8 mouse cellular contexts compared by ENCODE assay signal in genomic region chr15:85734571-85735033, GRCm38 (mm10). TPM values are rescaled to one million over a fixed set of nuclear protein-coding genes. Genes with fewer than 3 reads are reported as not detected.
DNase-seq lines count a peak whose midpoint lies in the region; ATAC-seq and TF ChIP-seq lines count a peak whose summit lies in the region.

TSS of gene Ppara (plus strand) at chr15:85734983.

- in situ Hi-C loops in Patski (cut with MboI; ENCODE audit: low pct_unique_long_range_greater_than_20kb) = no loop called here

- no peaks in the 10 kb centered on the region for H3K79me2 ChIP-seq in C2C12 (ENCODE audit: control insufficient read depth, insufficient read depth)

- WGBS in forebrain, embryonic 16.5 days = 2% methylated on average over 28 of the region's 28 CpGs
- WGBS in hindbrain, postnatal 0 days = 1% methylated on average over 27 of the region's 28 CpGs

- H3K27me3 ChIP-seq in C2C12 (ENCODE audit: control insufficient read depth, insufficient read depth, insufficient read length) (peaks cover 46% of the 10 kb centered on the region), Patski (no peaks in the 10 kb centered on the region)
- peaks cover 51% of the 10 kb centered on the region for H3K27me3 ChIP-seq in forebrain, embryonic 16.5 days (replicated peaks; ENCODE audit: control insufficient read depth, insufficient read depth, low read length)
- peaks cover 28% of the 10 kb centered on the region for H3K27me3 ChIP-seq in hindbrain, postnatal 0 days (ENCODE audit: insufficient read depth, low read length)

- no peaks in the 10 kb centered on the region for H3K9me3 ChIP-seq in forebrain, embryonic 16.5 days (ENCODE audit: control insufficient read depth, low read length)
- H3K9me3 ChIP-seq in hindbrain, postnatal 0 days (ENCODE audit: low read length) = no peaks in the 10 kb centered on the region

- H3K4me3 ChIP-seq in C2C12 (ENCODE audit: insufficient read depth, poor library complexity, severe bottlenecking) = peak within 1 kb of the TSS; percentile 25
- H3K4me3 ChIP-seq in forebrain, embryonic 16.5 days (replicated peaks; ENCODE audit: low read length) = peak within 1 kb of the TSS; percentile 56
- peak within 1 kb of the TSS; percentile 48 for H3K4me3 ChIP-seq in hindbrain, postnatal 0 days (ENCODE audit: low read length)

- H3K4me1 ChIP-seq in forebrain, embryonic 16.5 days (replicated peaks; ENCODE audit: control insufficient read depth, insufficient read depth, low read length) = peaks cover 13% of the 10 kb centered on the region
- peaks cover 4% of the 10 kb centered on the region; the same call in 1 of the 2 replicates for H3K4me1 ChIP-seq in hindbrain, postnatal 0 days (ENCODE audit: insufficient read depth, low read length)

- H3K79me3 ChIP-seq in C2C12 (ENCODE audit: low read depth) = no peaks in the 10 kb centered on the region

- TF ChIP-seq CTCF in C2C12 (IDR thresholded peaks at IDR 0.05; ENCODE audit: control insufficient read depth, insufficient read depth, insufficient read length) (no peak), Patski (IDR thresholded peaks at IDR 0.05) (no peak)
- no peak for TF ChIP-seq CTCF in hindbrain, postnatal 0 days (IDR thresholded peaks at IDR 0.05; ENCODE audit: low read depth)

- peak; percentile 9 for ATAC-seq in Patski
- ATAC-seq in forebrain, embryonic 16.5 days = no peak
- ATAC-seq in hindbrain, postnatal 0 days = no peak; the same call in 1 of the 2 replicates
- no peak for ATAC-seq in monocyte, adult 5-6 weeks (replicated peaks; ENCODE audit: insufficient number of reproducible peaks, low FRiP score, low TSS enrichment, poor library complexity, severe bottlenecking)

- POLR2A ChIA-PET in Patski (lab: Charles Lee) = interaction anchor here (1.5 to 1.7 kb wide), 2 partner anchors 11 to 12 kb away, joined by 4 read pairs; no protein-coding TSS in a partner anchor

- peak within 1 kb of the TSS; percentile 55 for H3K9ac ChIP-seq in forebrain, embryonic 16.5 days (replicated peaks; ENCODE audit: low read depth, low read length)
- H3K9ac ChIP-seq in hindbrain, postnatal 0 days (replicated peaks; ENCODE audit: low read length) = peak within 1 kb of the TSS; percentile 39

- H3K36me3 ChIP-seq in C2C12 (ENCODE audit: control insufficient read depth, insufficient read depth) = no peaks in the 10 kb centered on the region
- H3K36me3 ChIP-seq in forebrain, embryonic 16.5 days (ENCODE audit: control insufficient read depth, insufficient read depth) = no peaks in the 10 kb centered on the region
- H3K36me3 ChIP-seq in hindbrain, postnatal 0 days (ENCODE audit: insufficient read depth, low read length) = no peaks in the 10 kb centered on the region

- peak within 1 kb of the TSS; percentile 77 for H3K4me2 ChIP-seq in forebrain, embryonic 16.5 days (ENCODE audit: low read length)
- H3K4me2 ChIP-seq in hindbrain, postnatal 0 days (ENCODE audit: low read depth, low read length) = peak within 1 kb of the TSS; percentile 59

- H3K27ac ChIP-seq in forebrain, embryonic 16.5 days (ENCODE audit: low read length) = no peak within 1 kb of the TSS
- H3K27ac ChIP-seq in hindbrain, postnatal 0 days = peak within 1 kb of the TSS; percentile 71; the same call in 1 of the 2 replicates

- CTCF ChIA-PET in Patski (lab: Charles Lee) = interaction anchor here (1.0 kb wide), 1 partner anchor 144 kb away, joined by 3 read pairs; no protein-coding TSS in a partner anchor

- H3ac ChIP-seq in C2C12 (ENCODE audit: control insufficient read depth, insufficient read length, low read depth) = peak within 1 kb of the TSS; percentile 39

- DNase-seq in Patski (ENCODE audit: low read depth, low spot score) = no peak
- DNase-seq in hindbrain, postnatal 0 days (ENCODE audit: low spot score) = no peak
- peak; percentile 23 for DNase-seq in lung, postnatal 10 days
- no peak for DNase-seq in T-cell, adult 2 months (ENCODE audit: low spot score)
- DNase-seq in right cerebral cortex, postnatal 14 days = no peak

TF ChIP-seq in C2C12, 6 proteins besides CTCF, POLR2A, EP300 and RAD21:
- no peak for TF ChIP-seq CEBPB (IDR thresholded peaks at IDR 0.05; ENCODE audit: low read depth)
- TF ChIP-seq MYOG (IDR thresholded peaks at IDR 0.05; ENCODE audit: control insufficient read depth, extremely low read depth, insufficient read length) = no peak

RNA-seq across cellular contexts. Expression of gene Ppara, which starts in this region (rescaled TPM):
- polyA plus RNA-seq in C2C12 (2012; fragmentation: generic; extraction: Trizol) = 0.08 TPM
- polyA plus RNA-seq in Patski (2021) = 4.7 TPM
- polyA plus RNA-seq in forebrain, embryonic 16.5 days (2015; fragmentation: Nextera tagmentation; extraction: Ambion mirVana) = 0.90 and 1.6 TPM in 2 replicates
- 1.2 and 6.6 TPM in 2 replicates for total RNA-seq in hindbrain, postnatal 0 days (2014; rRNA removed)
- 1.9 and 2.7 TPM in 2 replicates for polyA plus RNA-seq in hindbrain, postnatal 0 days (2015; fragmentation: Nextera tagmentation; extraction: Ambion mirVana)
- not detected in 3 replicates for total RNA-seq in monocyte, adult 5-6 weeks (2017)
